Mouse (Mus musculus): ENCODE data around the gene Ranbp9. TPM values are rescaled to one million over a fixed set of nuclear protein-coding genes. Genes with fewer than 3 reads are reported as not detected.

The Ranbp9 gene
- total RNA-seq, 4 experiments from 2014 or later, result 89.3 to 109 (median 100) TPM

DNA sequence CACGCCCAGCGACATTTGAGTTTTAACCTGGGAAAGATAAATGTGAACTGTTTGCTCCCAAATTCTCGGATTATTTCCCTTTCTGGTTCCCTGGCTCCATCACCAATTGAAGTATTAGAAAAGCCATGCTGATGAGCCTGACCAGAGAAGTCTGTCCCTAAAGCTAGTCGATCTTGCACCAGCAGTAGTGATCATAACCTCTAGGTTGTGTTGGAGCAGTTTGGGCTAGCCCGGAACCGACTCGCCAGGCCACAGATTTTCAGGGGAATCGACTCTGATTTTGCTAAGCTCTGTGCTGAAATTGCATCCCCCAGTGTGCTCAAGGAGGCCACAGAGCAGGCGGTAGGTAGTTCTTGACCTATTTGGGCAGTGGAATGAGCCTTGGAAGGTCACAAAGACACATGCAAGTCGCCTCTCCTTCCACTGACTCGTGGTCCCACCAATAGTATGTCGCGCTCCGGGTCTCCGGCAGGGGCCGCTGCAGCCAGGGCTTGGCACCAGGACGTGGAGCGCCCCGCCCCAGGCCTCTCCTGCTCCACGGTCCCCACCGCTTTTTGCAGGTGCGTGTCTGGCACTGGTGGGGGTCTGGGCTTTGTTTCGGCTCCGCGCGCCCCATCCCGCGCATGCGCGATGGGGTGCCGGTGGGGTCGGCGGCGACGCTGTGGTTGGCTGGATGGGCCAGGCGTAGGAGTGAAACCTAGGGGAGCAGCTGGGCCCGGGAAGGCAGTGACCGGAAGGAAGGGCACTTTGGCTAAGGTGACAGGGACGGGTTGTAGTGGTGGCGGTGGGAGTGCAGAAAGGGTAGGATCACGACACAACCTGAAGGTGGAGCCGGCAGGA lies 115.9 kb downstream of the Ranbp9 start, which contains the start of gene Sirt5:
Gene Sirt5, plus strand, starts transcription at position 512 of the 840 bp plus-strand sequence.
- peak; percentile 73 to 79 for DNase-seq (ENCODE audit: low spot score in 2 of 2)

DNA sequence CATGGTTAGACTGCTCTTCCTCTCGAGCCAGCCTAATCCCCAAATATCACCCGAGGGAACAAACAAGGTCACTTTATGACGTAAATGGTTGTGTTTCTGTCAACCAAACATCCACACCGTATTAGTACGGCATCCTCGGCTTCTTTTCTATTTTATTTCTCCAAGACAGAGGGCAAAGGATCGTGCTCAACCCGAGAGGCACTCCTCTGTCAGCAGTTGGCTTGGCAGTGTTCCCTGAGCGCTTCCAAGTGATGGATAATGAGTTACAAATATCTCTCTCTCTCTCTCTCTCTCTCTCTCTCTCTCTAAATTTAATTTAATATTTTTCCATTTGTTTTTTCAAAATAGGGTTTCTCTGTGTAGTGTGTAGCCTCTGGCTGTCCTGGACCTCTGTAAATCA lies 118.7 kb downstream of the Ranbp9 start:
- DNase-seq (ENCODE audit: low spot score in 2 of 2), result no peak

DNA sequence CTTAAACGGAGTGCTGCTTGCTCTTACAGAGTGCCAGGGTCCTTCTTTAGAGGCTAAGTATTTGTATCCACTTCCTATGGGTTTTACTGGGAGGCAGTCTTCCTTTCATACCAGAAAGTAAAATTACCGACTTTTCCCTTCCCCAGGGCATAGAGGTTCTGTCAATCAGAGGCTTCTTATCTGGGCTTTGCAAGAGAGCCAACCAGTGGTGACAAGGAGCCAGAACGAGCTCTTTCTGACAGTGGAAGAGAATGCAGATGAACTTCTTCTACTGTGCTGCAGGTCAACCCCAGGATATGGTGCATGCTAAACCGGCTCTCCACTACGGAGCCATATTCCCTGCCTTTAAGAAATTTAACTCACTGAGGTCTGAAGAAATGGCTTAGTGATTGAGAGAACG lies 120.5 kb downstream of the Ranbp9 start:
- no peak for DNase-seq (ENCODE audit: low spot score in 2 of 2)

DNA sequence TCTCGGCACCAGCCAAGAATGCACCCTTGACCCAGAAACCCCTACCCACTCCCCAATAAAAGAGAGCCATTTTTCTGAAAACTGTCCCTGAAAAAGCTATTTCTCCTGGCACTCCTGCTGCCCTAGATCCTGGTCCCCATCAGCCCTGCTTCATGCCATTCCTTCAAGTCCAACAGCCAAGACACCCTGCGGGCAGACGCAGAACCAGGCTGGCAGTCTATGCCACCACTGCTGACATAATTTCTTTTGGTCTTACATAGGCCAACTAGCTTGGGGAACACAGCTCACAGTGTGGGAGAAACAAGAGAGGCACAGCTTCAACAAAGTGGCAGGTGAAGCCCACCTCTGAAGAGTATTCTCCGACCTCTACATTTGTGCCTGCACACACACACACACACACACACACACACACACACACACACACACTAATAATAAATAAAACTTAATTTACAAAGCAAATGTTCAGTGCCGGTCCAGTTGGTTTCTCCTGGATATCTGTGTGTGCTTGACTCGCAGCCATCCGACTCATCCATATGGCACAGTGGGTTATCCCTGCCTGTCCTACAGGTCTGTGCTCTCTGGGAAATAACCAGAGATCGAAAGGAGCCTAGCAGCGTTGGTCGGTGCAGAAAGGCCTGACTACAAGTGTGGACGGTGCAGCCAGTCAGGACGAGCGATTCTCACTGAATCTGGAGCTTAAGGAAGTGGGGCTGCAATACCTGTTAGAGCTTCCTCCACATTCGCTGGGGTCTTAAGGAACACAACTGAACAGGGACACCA lies 124.5 kb downstream of the Ranbp9 start:
- no peak for DNase-seq (ENCODE audit: low spot score in 2 of 2)

DNA sequence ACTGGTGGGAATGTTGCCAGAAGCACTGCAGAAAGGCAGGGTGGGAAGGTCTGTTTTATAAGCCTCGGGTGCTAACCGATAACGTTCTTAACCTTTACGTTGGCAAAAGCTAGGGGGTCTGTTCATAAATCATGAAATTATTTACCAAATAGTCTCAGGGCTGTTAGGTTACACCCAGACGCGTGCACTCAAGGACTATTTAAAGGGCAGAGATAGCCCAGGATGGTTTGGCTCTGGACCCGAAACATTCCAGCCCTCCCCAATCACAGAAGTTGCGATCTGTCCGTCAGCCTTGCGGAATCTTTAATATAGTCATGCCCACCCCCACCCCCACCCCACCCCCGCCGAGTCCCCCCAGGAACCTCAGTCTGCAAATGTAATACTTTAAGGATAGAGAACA lies 126.7 kb downstream of the Ranbp9 start:
- no peak for DNase-seq (ENCODE audit: low spot score in 2 of 2)

DNA sequence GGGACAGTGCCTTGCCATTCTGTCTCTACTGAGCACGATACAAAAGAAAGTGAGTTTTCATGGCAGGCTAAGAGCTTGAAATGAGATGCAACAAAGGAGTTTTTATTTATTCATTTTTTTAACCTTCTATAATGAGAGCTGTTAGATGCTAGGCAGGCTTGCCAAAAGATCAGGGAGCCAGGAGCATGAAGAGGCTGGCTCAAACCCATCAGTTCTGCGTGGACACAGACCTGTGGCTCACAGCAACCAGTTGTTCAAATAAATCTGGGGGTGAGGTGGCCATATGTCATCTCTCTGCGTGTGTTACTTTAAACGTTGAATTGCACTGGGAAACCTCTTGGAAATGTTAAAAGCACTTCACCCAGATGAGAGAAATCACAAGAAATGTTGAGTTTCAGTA lies 127.7 kb downstream of the Ranbp9 start:
- no peak for DNase-seq (ENCODE audit: low spot score in 2 of 2)

Other genes with a start within 250 kb of the Ranbp9 start
- gene Gfod1, start 177.1 kb downstream of the Ranbp9 start, total RNA-seq (2022), result 10 to 100 TPM; 71.5 to 88.4 (median 78.8) TPM
- 10 to 100 TPM; 20.4 to 24.4 (median 21.4) TPM for gene Sirt5, start 115.8 kb downstream of the Ranbp9 start, total RNA-seq (2022)
- gene Nol7, start 82.9 kb downstream of the Ranbp9 start, total RNA-seq (2022), result 10 to 100 TPM; 66.6 to 74.0 (median 69.4) TPM
- 10 to 100 TPM; 16.3 to 19.9 (median 19.1) TPM for gene Mcur1, start 78.9 kb upstream of the Ranbp9 start, total RNA-seq (2022)
- gene Rnf182, start 134.4 kb upstream of the Ranbp9 start, total RNA-seq (2022), result 1 to 10 TPM; 6.6 to 7.9 (median 7.1) TPM